In the genomic region with DNA sequence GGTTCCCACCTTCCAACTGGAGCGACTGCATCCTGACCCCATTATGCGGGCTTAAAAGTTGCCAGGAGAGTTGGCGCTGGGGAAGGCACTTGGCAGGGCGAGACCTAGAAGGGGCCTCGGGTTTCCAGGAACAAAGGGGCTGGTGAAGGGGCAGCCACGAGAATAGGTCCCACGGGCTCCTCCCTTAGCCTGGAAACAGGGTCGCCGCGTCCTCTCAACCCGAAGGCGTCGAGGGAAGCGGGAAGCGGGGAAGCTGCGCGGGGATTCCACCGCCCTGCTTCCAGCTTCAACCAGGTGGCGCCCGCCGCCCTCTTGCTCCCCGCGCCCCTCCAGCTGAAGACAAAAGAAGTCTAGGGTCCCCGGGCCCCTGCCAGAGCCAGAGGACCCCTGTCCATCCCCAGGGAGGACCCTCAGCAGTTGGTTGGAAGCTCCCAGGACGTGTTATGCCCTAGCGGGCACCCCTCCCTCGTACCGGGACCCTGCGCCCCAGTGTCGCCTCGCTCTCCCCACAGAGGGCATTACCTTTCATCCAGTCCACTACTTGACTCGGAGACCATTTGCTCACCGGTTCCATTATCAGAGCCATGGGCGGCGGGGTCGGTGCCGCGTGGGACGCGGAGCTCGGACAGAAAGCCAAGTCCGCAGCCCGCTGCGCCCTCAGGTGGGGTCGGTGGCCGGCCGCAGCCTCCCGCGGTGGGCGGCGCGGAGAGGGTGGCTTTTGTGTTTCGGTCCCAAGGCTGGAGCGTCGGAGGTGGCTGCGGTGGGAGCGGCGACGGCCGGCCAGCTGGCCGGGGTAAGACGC, we compare ENCODE assay signal across 9 mouse cellular contexts. TPM values are rescaled to one million over a fixed set of nuclear protein-coding genes. Genes with fewer than 3 reads are reported as not detected.
DNase-seq lines count a peak whose midpoint lies in the region; ATAC-seq lines count a peak whose summit lies in the region.
"Had no signal": no experiment of that assay in that cellular context is flagged by ENCODE, and none has a peak within 500 bp of the region (broad histone marks: within the 10 kb centered on the region; RNA-seq: fewer than 3 reads in every experiment).

No protein-coding gene starts in this region.

- peak overlapping the region; percentile 42 for H3K4me3 ChIP-seq in heart, embryonic 11.5 days (ENCODE audit: low read depth, low read length)
- H3K4me3 ChIP-seq in hindbrain, embryonic 10.5 days = peak overlapping the region; percentile 61
- H3K4me3 ChIP-seq in liver, embryonic 13.5 days (replicated peaks) = peak overlapping the region; percentile 51

- 16% methylated on average over 56 of the region's 62 CpGs for WGBS in heart, embryonic 11.5 days (ENCODE audit: insufficient replicate concordance)
- 18% methylated on average over 55 of the region's 62 CpGs for WGBS in hindbrain, embryonic 10.5 days
- WGBS in liver, embryonic 13.5 days (ENCODE audit: insufficient replicate concordance) = 16% methylated on average over 52 of the region's 62 CpGs

- H3K36me3 ChIP-seq in heart, embryonic 11.5 days (ENCODE audit: control insufficient read depth, insufficient read depth, low read length) = no peaks in the 10 kb centered on the region
- H3K36me3 ChIP-seq in hindbrain, embryonic 10.5 days = no peaks in the 10 kb centered on the region
- no peaks in the 10 kb centered on the region for H3K36me3 ChIP-seq in liver, embryonic 13.5 days

- H3K4me1 ChIP-seq in heart, embryonic 11.5 days (ENCODE audit: control insufficient read depth, insufficient read depth, low read length) = no peaks in the 10 kb centered on the region
- H3K4me1 ChIP-seq in hindbrain, embryonic 10.5 days (replicated peaks) = no peaks in the 10 kb centered on the region
- H3K4me1 ChIP-seq in liver, embryonic 13.5 days (replicated peaks) = no peaks in the 10 kb centered on the region

- peak overlapping the region; percentile 34; the same call in 1 of the 2 replicates for H3K9ac ChIP-seq in heart, embryonic 11.5 days (ENCODE audit: low read depth, low read length)
- no peak overlapping the region for H3K9ac ChIP-seq in liver, embryonic 13.5 days

- H3K9me3 ChIP-seq in heart, embryonic 11.5 days (replicated peaks; ENCODE audit: control insufficient read depth, low read length) = no peaks in the 10 kb centered on the region
- H3K9me3 ChIP-seq in hindbrain, embryonic 10.5 days = no peaks in the 10 kb centered on the region
- no peaks in the 10 kb centered on the region for H3K9me3 ChIP-seq in liver, embryonic 13.5 days (replicated peaks)

- H3K27me3 ChIP-seq in heart, embryonic 11.5 days (ENCODE audit: control insufficient read depth, insufficient read depth, low read length) = peaks cover 10% of the 10 kb centered on the region; the same call in 1 of the 2 replicates
- peaks cover 16% of the 10 kb centered on the region for H3K27me3 ChIP-seq in hindbrain, embryonic 10.5 days (ENCODE audit: insufficient read depth, poor library complexity, severe bottlenecking)
- peaks cover 30% of the 10 kb centered on the region for H3K27me3 ChIP-seq in liver, embryonic 13.5 days

- intact Hi-C loops in heart, postnatal 25 days (cut with DNase I) = loop anchor here (10.0 kb wide), 1 partner anchor 572 kb away; no protein-coding TSS in a partner anchor

- H3K4me2 ChIP-seq in heart, embryonic 11.5 days = peak overlapping the region; percentile 74
- H3K4me2 ChIP-seq in liver, embryonic 13.5 days = peak overlapping the region; percentile 60

- no peak for DNase-seq in heart, postnatal 25 days (ENCODE audit: low spot score)
- peak; percentile 14 for DNase-seq in R1 (ENCODE audit: low read depth, low spot score)
- DNase-seq in embryo, embryonic 10 days (ENCODE audit: low spot score) = peak; percentile 41
- DNase-seq in hindbrain, embryonic 10.5 days (ENCODE audit: low spot score) = peak; percentile 48
- no peak for DNase-seq in liver, embryonic 13.5 days
- peak; percentile 17 for DNase-seq in retina, postnatal 7 days (ENCODE audit: low read depth, low spot score)
- no peak for DNase-seq in spleen, adult 12 weeks (ENCODE audit: low spot score)

- no peak overlapping the region for H3K27ac ChIP-seq in heart, embryonic 11.5 days (ENCODE audit: low read depth, low read length)
- H3K27ac ChIP-seq in hindbrain, embryonic 10.5 days = peak overlapping the region; percentile 88
- H3K27ac ChIP-seq in liver, embryonic 13.5 days = no peak overlapping the region

- ATAC-seq in heart, embryonic 11.5 days (replicated peaks; ENCODE audit: insufficient number of reproducible peaks, low FRiP score, low TSS enrichment) = peak; percentile 52
- ATAC-seq in liver, embryonic 13.5 days (ENCODE audit: low read depth) = no peak

RNA-seq across cellular contexts. Expression of gene Cnksr2, which starts 0.6 kb away (rescaled TPM):
- polyA plus RNA-seq in heart, embryonic 11.5 days (2014; fragmentation: Nextera tagmentation; extraction: Ambion mirVana) = 1.0 and 1.4 TPM in 2 replicates
- under 1 TPM; 0.05 to 0.08 TPM for total RNA-seq in heart, postnatal 25 days (2021)
- 3.7 and 4.1 TPM in 2 replicates for polyA plus RNA-seq in hindbrain, embryonic 10.5 days (2016; fragmentation: Nextera tagmentation; extraction: Ambion mirVana)
- polyA plus RNA-seq in liver, embryonic 13.5 days (2015; fragmentation: Nextera tagmentation; extraction: Ambion mirVana) = 0.07 TPM in 2 replicates
- total RNA-seq: MEL had no signal

Comparison
In these comparisons a context has a peak if more than half of its experiments do, and no peak if none do; other contexts are left out.
1. DNase-seq: peak in R1 (single experiment), embryo, embryonic 10 days (single experiment), hindbrain, embryonic 10.5 days (single experiment) and retina, postnatal 7 days (single experiment); none in heart, postnatal 25 days (single experiment), liver, embryonic 13.5 days (single experiment) and spleen, adult 12 weeks (single experiment).
2. Peak in every context shown above with its lines, with median percentiles within 50 percentile points of each other: H3K4me3 ChIP-seq.